Mouse (Mus musculus): ENCODE data around the gene Tbpl1. TPM values are rescaled to one million over a fixed set of nuclear protein-coding genes. Genes with fewer than 3 reads are reported as not detected.

The Tbpl1 gene
- 10 to 100 TPM; 30.7 to 31.7 TPM for total RNA-seq (2021)
- long read RNA-seq, experiment 1, transcript Tbpl1-202 (7 exons, 2,873 nt) = major isoform, 13 of 16 reads
- long read RNA-seq, experiment 1, partial matches to known transcripts = 1 of 16 reads
- long read RNA-seq, experiment 1, other reads (novel, unspliced or antisense) = 0 of 16 reads
- long read RNA-seq, experiment 2, transcript Tbpl1-202 (7 exons, 2,873 nt) = major isoform, 40 of 47 reads
- long read RNA-seq, experiment 2, partial matches to known transcripts = 0 of 47 reads
- long read RNA-seq, experiment 2, other reads (novel, unspliced or antisense) = 4 of 47 reads

DNA sequence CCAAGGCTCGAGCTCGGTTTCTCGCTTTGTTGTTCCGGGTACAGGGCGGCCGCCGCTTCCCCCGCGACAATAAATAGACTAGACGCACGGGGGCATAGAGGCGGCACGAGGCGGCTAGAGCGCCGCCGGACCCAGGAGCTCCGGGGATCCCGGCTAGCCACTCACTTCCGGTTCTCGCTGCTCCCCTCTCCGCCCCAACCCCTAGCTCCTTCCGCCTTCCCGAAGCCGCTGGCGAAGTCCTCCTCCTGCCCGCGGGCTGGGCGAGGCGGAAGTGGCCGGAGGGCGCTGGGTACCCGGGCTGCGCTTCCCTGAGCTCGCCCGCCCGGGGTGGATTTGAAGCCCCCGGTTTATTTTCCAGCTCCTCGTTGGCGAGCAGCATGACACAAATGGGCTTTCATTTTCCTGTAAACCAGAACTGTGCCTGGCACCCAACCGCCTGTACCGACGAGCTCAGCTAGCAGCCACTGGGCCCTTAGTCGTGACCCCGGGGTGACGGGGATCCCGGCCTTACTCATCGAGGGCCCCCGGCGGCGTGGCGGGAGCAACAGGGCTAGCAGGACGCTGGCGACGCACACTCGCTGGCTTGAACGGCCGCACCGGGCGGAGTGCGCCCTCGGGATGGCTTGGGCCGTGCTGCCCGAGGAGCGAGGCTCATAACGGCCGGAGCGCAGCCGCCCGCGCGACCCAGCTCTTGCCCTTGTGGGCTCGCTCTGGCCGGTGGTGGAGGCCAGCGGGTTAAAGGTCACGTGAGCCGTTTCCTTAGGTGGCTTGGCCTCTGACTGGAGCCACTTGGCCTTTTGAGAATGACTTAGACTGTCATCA lies at the start of gene Tbpl1:
TSS of gene Tbpl1 (minus strand) at position 667 of the 822 bp plus-strand sequence.
- peak; percentile 91 to 92 for DNase-seq (ENCODE audit: low spot score in 2 of 2)

GRCm38 (mm10) chr10:22781466-22781865 lies 49.7 kb upstream of the Tbpl1 start:
- no peak for DNase-seq (ENCODE audit: low spot score in 2 of 2)

DNA sequence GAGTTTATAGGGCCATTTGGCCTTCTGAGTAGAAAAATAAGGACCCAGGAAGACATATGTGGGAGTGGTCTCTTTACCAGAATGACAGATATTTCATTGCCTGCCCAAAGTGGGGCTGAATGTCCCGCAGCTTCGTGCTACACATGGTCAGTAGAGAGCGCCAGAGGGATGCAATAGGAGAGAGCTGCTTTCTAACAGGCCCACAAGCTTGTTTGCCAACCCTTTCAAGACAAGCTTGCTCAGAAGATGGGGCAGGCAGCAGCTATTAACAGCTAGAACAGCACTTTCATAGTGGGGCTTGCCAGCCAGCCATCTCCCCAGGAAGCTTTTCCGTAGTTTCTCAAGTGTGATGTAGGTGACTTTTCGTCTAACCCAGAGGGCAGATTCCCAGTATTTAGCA lies 46.2 kb upstream of the Tbpl1 start:
- DNase-seq (ENCODE audit: low spot score in 2 of 2) = no peak

DNA sequence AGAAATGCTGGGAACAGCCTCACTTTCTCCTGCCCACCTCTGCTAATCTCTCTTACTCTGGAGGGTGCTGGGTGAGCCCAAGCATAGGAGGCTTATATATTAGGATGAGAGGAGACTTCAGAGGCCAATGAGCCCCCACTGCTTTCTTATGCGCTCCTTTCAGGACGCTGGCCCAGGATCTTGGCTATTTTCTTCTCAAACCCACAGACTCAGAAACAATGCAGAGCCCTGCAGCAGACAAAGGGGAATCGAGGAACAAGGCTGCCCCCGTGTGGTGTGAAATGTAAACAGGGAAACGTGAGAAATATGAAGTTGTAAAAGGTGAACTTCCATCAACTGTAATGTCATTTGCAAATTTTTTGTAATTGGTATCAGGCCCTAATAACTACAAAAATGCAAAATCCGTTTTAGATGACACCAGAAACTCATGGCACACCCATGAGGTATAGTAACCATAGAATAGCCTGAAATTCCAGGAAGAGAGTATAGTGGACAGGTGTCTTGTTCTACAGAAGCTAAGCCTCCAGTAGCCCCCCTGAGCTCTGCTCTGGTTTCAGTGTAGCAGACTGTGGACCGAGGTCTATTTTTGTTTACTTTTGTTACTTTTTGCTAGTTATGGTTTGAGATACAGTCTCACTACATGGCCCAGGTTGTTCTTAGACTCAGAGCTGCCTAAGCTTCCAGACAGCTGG lies 44.4 kb upstream of the Tbpl1 start:
- DNase-seq (ENCODE audit: low spot score in 2 of 2) = peak; percentile 22 to 31

DNA sequence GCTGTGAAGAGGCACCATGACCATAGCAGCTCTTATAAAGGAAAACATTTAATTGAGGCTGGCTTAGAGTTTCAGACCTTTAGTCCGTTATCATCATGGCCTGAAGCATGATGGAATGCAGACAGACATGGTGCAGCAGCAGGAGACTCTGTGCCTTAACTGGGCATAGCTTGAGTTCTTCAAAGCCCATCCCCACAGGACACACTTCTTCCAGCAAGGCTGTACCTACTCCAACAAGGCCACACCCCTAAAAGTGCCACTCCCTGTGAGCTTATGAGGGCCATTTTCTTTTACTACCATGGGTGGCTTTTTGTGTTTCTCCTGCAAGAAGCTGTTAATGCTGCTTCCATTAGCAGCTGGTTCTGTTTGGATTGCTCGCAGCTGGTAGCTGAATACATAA lies 43.7 kb upstream of the Tbpl1 start:
- no peak for DNase-seq (ENCODE audit: low spot score in 2 of 2)

- no peak for DNase-seq (ENCODE audit: low spot score in 2 of 2)
Observed at GRCm38 (mm10) chr10:22774626-22775025, 42.9 kb upstream of the Tbpl1 start.

DNA sequence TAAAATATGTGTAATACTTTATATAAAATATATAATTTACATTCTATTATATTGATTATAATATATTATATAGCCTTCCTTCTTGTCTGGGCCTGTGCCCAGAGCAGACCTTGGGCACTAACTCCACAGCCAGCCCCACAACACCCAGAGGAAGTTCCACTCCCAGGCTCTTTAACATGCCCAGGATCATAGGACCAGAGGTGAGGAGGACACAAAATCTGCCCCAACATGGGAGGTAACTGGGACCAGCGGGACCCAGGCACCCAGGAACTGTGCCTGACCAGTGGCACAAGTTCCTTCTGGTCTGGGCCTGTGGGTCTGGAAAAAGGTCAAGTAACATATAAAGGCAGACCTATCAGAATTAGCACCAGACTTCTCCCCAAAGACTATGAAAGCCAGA lies 22.5 kb upstream of the Tbpl1 start:
- no peak for DNase-seq (ENCODE audit: low spot score in 2 of 2)

DNA sequence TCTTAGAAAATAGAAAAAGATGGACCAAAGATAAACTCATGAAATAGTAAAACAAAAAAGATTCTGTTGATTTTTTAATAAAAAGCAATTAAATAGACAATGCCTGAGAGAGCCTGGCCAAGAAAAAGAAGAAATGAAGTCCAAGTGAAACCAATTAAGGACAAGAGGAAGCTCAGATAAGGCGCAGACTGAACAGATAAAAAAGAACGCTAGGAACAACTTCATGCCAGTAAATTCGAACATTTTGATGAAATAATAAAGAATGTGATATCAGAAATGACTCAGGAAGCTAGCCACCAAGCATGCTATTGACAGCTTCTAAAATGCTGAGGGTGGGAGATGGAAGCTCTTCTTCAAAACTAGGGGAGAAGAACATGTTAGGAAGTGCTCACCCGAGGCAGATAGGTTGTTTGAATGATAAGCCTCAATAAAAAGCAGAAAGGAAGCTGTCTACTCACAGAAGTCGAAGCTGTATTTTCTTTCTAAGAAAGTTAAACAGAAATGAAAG lies 19.5 kb upstream of the Tbpl1 start:
- DNase-seq (ENCODE audit: low spot score in 2 of 2) = no peak

GRCm38 (mm10) chr10:22746334-22747322 lies 14.9 kb upstream of the Tbpl1 start:
- no peak for DNase-seq (ENCODE audit: low spot score in 2 of 2)

- no peak for DNase-seq (ENCODE audit: low spot score in 2 of 2)
Observed at GRCm38 (mm10) chr10:22745922-22746321, 14.2 kb upstream of the Tbpl1 start.

GRCm38 (mm10) chr10:22732181-22732580 lies 443 bp upstream of the Tbpl1 start:
- no peak for DNase-seq (ENCODE audit: low spot score in 2 of 2)

DNA sequence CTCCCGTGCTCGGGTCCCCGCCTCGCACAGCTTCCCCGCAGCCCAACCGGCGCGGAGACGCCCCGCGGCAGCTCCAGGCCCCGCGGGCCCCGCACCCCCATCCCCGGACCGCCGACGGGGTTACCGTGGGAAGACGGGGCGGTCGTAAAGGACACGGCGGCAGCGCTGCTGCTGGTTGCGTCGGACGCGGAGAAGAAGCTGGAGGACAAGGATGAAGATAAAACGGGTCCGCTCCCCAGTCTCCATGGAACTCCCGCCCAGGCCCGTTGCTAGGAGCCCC lies 806 bp downstream of the Tbpl1 start:
- no peak for DNase-seq (ENCODE audit: low spot score in 2 of 2)

DNA sequence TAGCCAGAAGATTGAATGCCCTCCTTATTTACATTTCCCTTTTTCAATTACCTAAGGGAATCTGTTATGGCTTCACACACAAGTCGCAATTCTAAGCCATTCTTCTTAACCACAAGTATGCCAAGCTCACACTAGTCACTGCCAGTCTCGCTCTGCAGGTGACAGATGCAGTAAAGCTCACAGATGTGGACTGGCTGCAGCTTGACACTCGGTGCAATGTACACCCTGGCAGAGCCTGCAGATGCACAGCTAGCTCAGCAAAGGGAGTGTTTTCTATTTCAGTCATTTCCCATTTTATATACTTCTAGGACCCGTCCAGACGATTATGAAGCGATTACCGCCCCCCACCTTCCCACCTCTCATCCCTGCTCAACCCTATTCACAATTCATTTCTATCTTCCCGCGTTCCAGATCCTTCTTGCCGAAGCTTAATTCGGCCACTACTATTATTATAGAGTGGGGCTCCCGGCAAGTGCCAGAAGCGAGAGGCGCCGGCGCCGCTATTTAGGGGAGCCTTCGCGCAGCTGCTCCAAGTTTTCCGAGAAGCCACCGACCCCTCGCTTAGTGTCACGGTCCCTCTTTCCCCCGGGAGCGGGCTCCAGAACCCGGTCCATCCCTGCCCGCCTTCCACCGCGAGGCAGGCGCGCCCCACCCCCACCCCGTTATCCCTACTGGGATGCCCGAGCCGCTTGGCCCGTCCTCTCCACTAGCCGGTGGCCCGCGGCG lies 1.3 kb downstream of the Tbpl1 start:
- no peak for DNase-seq (ENCODE audit: low spot score in 2 of 2)

DNA sequence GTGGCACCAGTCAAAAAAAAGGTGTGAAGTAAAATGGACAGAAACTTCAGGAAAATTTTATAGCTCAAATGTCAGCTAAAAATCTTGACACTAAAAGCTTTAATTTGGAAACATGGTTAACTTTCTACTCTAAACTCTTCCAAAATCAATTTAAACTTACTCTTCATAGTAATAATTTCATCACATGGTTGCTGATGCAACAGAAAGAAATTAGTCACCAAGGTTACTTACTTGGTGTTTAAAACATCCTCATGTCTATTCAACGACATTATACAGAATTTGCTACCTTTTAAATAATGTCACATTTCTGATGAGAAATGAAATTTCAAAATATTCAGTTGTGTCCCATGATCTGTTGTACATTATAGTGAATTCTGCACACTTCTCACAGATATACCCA lies 3.5 kb downstream of the Tbpl1 start:
- DNase-seq (ENCODE audit: low spot score in 2 of 2) = no peak

- DNase-seq (ENCODE audit: low spot score in 2 of 2) = no peak
Observed at GRCm38 (mm10) chr10:22726295-22726694, 5.4 kb downstream of the Tbpl1 start.

GRCm38 (mm10) chr10:22725166-22725565 lies 6.6 kb downstream of the Tbpl1 start:
- no peak for DNase-seq (ENCODE audit: low spot score in 2 of 2)

GRCm38 (mm10) chr10:22720781-22721529 lies 10.8 kb downstream of the Tbpl1 start:
- DNase-seq (ENCODE audit: low spot score in 2 of 2) = no peak

DNA sequence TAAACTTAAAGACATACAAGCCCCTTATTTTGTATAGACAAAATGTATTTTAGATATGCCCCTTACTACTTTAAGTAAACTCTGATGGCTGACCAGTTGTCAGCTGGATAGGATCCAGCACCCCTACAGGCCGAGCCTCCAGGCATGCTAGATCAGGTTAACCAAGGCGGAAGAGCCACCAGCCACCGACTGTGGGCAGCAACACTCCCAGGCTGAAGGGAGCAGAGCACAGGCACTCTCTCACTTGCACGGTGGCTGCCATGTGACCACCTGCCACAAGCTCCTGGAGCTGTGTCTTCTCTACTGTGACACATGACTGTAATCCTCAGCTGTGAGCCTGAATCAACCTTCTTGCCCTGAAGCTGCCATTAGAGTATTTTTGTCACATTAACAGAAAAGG lies 13.3 kb downstream of the Tbpl1 start:
- DNase-seq (ENCODE audit: low spot score in 2 of 2) = no peak

DNA sequence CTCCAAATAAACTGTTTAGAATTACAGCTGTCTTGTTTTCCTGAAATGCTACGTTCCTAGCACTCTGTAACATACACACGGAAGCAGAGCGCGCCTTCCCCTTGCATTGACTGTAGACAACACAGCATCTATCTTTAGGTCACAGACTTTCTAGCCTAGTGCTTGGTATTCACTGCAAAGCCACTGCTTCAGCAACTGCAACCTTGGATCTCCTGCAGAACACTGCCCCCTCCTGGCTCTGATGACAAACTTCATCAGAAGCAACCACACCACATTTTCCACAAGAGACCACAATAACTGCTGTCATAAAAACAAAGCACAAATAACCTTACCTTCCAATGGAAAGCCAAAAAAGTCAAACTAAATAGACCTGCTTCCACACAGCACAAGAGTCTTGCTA lies 17.2 kb downstream of the Tbpl1 start:
- DNase-seq (ENCODE audit: low spot score in 2 of 2) = peak; percentile 34 to 36

Data from adrenal gland, adult 18-20 months (tissue).